Mouse (Mus musculus) megakaryocyte, embryonic 14.5 days (primary cell): ENCODE measurements around the gene Pmpca. TPM values are rescaled to one million over a fixed set of nuclear protein-coding genes. Genes with fewer than 3 reads are reported as not detected.

Experiments used
- H3K27me3 ChIP-seq: replicated peaks from 2 replicates; pipeline ENCODE3; 2012; ENCODE audit warnings: inconsistent platforms
- H3K36me3 ChIP-seq: replicated peaks from 2 replicates; pipeline ENCODE3; 2012; ENCODE audit warnings: low read length, inconsistent platforms, mixed read lengths
- H3K4me1 ChIP-seq: 2 replicates; pipeline ENCODE4 v1.6.1; 2012; ENCODE audit warnings: inconsistent platforms
- H3K4me3 ChIP-seq: replicated peaks from 2 replicates; pipeline ENCODE3; 2012; ENCODE audit warnings: moderate library complexity, mild to moderate bottlenecking, inconsistent platforms
- H3K9me3 ChIP-seq: 2 replicates; pipeline ENCODE4 v1.6.1; 2012; ENCODE audit warnings: inconsistent platforms
- FLI1 ChIP-seq: IDR thresholded peaks from 2 replicates; pipeline ENCODE4 v1.6.1; 2012; ENCODE audit warnings: low read length, inconsistent platforms, mixed read lengths
- GATA1 ChIP-seq: IDR thresholded peaks from 3 replicates; pipeline ENCODE4 v1.6.1; 2012; ENCODE audit warnings: mixed read lengths, low read length, inconsistent platforms, borderline replicate concordance
- polyA plus RNA-seq: library from polyadenylated mRNA; stranded (reverse); fragments of >175 nt; gene quantifications from 2 replicates; pipeline ENCODE4 v1.2.3, GENCODE M21; 2012; ENCODE audit warnings: low replicate concordance; ENCODE audit not compliant: insufficient read depth

Gene Pmpca
- polyA plus RNA-seq, 1 experiment, result 172 TPM

DNA sequence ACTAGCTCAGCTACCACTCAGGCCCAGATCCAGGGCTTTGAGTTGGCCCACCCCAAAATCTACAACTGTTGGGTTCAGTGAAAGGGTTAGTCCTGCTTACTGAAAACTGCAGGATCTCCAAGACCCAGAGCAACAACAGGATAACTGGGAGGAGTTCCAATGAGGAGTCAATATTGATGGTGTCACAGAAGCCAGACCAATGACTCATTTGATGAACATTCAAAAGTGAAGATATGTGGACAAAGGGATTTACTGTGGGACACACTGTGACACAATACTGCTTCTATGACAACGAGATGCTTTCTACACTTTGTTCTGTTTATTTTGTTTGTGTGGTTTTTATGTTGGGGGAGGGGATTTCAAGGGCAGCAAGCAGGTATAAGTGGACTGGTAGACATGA is 29.0 kb downstream of the Pmpca start:
- H3K36me3 ChIP-seq, result peaks cover 99% of the 10 kb centered on the region
- TF ChIP-seq FLI1 (no peak), GATA1 (no peak)

DNA sequence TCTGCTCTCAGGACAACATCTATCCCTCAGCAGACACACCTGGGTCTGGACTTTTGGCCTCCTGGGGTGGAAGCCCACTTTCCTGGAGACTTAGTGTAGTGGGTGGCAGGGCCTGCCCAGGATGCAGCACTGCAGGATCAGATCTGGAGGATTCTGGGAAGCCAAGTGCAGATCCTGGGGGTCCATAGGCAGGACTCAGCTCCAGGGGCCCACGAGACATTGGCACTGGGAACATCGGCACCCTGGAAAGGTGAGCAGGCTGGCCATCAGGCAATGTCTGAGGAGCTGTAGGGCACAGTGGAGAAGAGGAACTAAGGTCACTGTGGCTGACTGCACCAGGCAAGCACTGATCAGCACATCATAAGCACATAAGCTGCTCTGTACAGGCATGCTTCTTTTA is 32.8 kb downstream of the Pmpca start:
- H3K9me3 ChIP-seq, result no peaks in the 10 kb centered on the region
- no peak overlapping the region for H3K4me3 ChIP-seq
- TF ChIP-seq FLI1, result no peak
- TF ChIP-seq GATA1, result no peak
- peaks cover 100% of the 10 kb centered on the region for H3K36me3 ChIP-seq
- no peaks in the 10 kb centered on the region for H3K27me3 ChIP-seq
- peaks cover 2% of the 10 kb centered on the region; the same call in 1 of the 2 replicates for H3K4me1 ChIP-seq

More for the DNA sequence above, 29.0 kb downstream of the Pmpca start:
- Histone ChIP-seq H3K4me3 (no peak overlapping the region), H3K9me3 (no peaks in the 10 kb centered on the region), H3K27me3 (no peaks in the 10 kb centered on the region), H3K4me1 (peaks cover 4% of the 10 kb centered on the region; the same call in 1 of the 2 replicates)

DNA sequence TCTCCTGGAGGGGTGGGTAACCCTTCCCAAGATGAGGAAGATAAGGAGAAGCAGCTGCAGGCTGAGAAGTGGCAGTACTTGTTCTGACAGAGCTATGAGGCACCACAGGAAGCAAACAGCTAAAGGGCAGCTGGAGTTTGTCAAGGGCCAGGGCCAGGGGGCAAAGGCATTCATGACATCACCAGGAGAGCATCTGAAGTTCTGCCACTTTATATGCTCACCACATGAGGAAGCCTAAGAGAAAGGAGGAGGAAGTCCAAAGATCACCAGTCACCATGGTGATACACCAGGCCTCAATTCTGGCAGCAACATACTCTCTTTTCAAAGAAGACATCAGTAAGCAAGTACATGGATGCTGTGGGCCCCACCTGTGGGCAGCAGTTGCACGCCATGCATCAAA is 33.9 kb downstream of the Pmpca start:
- Histone ChIP-seq H3K9me3 (no peaks in the 10 kb centered on the region), H3K4me3 (no peak overlapping the region), H3K36me3 (peaks cover 99% of the 10 kb centered on the region), H3K27me3 (no peaks in the 10 kb centered on the region), H3K4me1 (peaks cover 2% of the 10 kb centered on the region; the same call in 1 of the 2 replicates)
- TF ChIP-seq GATA1 (no peak), FLI1 (no peak)

DNA sequence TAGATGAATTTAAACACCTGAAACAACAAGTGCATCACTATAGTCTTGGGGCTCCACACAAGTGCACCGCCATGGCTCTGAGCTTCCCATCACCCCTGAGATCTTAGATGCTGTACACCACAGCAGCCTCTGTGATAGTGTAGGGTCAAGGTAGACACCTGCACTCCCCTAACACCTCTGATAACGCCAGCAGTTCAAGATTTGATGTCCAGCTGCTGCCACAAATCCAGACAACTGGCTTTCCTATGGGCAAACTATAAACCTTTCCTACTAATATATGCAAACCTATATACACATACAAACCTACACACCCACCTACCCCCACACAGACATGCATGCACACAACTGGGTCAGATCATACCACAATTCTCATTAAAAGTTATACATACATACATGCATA is 35.4 kb downstream of the Pmpca start:
- TF ChIP-seq GATA1, result no peak
- no peak for TF ChIP-seq FLI1
- no peaks in the 10 kb centered on the region for H3K9me3 ChIP-seq
- peaks cover 9% of the 10 kb centered on the region for H3K4me1 ChIP-seq
- no peak overlapping the region for H3K4me3 ChIP-seq
- H3K27me3 ChIP-seq, result no peaks in the 10 kb centered on the region
- H3K36me3 ChIP-seq, result peaks cover 99% of the 10 kb centered on the region

DNA sequence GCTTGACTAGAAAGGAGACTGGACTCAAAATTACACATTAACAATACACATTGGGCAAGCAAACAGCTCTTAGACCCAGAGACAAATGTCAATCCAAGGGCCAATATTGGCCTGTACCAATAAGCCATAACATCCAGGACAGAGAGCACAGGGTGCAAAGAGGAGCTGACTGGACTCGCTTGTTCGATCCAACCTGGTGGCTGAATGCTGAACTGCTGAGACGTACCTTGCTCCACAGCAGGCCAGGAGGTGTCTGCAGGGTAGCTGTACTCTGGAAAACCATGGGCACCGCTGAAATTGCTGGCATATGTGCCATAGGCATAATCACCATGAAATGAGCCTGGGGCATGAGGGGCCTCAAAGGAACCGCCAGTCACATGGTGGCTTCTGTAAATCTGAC is 40.7 kb downstream of the Pmpca start:
- TF ChIP-seq FLI1 (no peak), GATA1 (no peak)
- H3K4me1 ChIP-seq, result peaks cover 20% of the 10 kb centered on the region
- no peaks in the 10 kb centered on the region for H3K9me3 ChIP-seq
- peaks cover 98% of the 10 kb centered on the region for H3K36me3 ChIP-seq
- no peak overlapping the region for H3K4me3 ChIP-seq
- H3K27me3 ChIP-seq, result no peaks in the 10 kb centered on the region

DNA sequence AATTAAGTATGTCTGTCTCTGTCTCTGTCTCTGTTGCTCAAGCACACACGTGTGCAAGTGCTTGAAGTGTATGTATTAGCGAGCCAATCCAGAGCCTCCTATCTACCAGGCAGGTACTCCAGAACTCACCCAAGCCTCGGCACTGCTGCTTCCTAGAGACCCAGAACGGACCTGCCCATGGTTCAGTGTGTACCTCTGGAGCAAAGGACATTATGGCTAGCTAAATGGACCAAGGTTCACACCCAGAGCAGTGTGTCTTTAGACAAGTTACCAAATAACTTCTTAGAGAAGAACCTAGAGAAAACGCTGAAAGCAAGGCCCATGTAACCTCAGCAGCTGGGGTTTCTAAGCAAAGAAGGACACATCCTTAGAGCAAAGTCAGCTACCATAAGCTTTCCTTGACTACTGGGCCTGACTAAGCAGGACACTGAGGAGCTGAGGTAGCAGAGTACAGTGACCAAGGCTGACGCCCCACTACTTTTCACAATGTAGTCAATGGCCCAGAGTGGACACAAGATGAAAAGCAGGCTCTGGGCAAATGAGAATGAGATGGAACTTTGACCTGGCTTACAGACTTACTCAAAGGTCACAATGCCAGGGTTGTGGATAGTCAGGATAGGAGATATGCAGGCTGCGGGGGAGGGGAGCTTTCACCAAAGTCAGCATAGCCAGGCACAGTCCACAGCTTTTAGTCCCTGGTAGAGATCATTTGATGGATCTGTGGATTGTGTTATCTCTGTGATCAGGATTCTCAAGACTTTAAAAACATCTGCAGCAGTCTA is 45.8 kb downstream of the Pmpca start:
- H3K4me3 ChIP-seq, result no peak overlapping the region
- peaks cover 44% of the 10 kb centered on the region for H3K4me1 ChIP-seq
- peaks cover 96% of the 10 kb centered on the region for H3K36me3 ChIP-seq
- TF ChIP-seq GATA1, result no peak
- no peak for TF ChIP-seq FLI1
- H3K9me3 ChIP-seq, result no peaks in the 10 kb centered on the region
- no peaks in the 10 kb centered on the region for H3K27me3 ChIP-seq

DNA sequence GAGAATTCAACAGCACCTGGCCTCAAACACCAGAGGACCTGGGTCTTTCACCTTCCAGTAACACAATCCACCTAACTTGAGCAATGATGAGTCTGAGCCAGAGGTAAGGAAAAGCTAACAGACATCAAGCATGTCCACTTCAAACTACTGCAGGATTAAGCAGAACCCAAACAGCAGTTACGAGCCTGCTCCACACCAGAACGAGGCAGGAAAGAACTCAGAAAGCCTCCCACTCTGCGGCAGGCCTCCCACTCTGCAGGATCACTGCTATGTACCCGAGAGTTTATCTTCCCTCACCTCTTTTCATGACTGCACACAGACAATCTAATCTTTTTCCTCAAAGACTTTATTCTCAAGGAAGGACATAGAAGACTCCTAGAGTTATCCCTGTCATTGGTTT is 48.1 kb downstream of the Pmpca start:
- TF ChIP-seq FLI1 (no peak), GATA1 (no peak)
- Histone ChIP-seq H3K36me3 (peaks cover 96% of the 10 kb centered on the region), H3K4me1 (peaks cover 48% of the 10 kb centered on the region), H3K27me3 (no peaks in the 10 kb centered on the region), H3K9me3 (no peaks in the 10 kb centered on the region), H3K4me3 (no peak overlapping the region)

DNA sequence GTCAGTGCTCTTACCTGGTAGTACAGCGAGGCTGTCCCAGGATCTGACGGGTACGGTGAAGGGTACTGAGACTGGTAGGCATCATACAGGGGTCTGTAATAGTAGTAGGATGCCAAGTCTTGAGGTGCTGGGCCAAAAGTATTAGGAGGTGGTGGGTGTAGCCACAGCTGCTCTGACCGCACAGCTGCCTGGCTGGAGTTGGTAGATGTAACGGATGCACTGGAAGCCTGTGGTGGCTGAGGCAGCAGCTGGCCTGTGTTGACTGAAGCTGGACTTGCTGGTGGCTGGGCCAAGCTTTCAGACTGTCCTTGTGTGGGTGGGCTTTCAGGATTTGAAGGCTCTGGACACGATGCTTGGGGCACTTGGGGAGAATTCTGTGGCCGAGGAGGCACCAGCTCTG is 49.2 kb downstream of the Pmpca start:
- H3K36me3 ChIP-seq, result peaks cover 92% of the 10 kb centered on the region

DNA sequence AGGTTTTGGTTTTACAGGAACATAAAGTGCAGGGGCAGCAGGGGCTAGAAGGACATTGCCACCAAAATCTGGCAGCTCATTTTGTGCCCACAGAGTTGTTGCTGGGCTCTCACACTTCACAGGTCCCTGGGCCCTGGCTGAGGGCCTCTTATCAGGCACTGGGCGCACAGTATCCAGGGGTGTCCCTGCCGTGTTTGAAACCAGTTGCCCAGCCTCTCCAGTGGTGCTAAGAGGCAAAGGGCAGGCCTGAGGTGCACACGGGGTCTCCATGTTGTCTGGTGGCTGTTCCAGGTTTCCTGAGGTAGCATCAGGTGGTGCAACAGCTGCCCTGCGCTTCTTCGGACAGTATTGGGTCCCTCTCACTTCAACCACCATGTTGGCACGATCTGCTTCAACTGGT is 50.5 kb downstream of the Pmpca start:
- TF ChIP-seq GATA1, result no peak
- no peak for TF ChIP-seq FLI1
- Histone ChIP-seq H3K36me3 (peaks cover 79% of the 10 kb centered on the region), H3K4me3 (no peak overlapping the region), H3K27me3 (no peaks in the 10 kb centered on the region), H3K4me1 (peaks cover 66% of the 10 kb centered on the region), H3K9me3 (no peaks in the 10 kb centered on the region)

More for the DNA sequence above, 49.2 kb downstream of the Pmpca start:
- peaks cover 54% of the 10 kb centered on the region for H3K4me1 ChIP-seq
- no peaks in the 10 kb centered on the region for H3K27me3 ChIP-seq
- H3K9me3 ChIP-seq, result no peaks in the 10 kb centered on the region
- TF ChIP-seq GATA1, result no peak
- no peak for TF ChIP-seq FLI1
- H3K4me3 ChIP-seq, result no peak overlapping the region

DNA sequence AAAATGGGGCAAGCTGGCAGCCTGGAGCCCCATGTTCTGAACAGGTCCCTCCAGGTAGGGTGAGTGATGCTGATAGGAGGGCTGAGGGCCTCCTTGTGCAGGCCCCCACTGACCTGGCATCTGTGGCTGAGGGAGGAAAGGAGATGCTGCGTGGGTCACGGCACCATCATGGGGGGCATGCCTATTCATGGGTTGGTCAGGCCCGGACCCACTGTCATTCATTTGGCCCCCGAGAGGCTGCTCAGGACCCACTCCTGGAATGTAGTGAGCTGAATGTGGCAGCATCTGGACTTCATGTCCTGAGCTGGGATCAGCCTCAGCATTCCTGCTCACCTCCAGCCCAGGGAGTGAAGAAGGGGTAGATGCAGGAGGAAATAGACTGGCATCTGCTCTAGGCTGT is 52.1 kb downstream of the Pmpca start:
- Histone ChIP-seq H3K4me1 (peaks cover 54% of the 10 kb centered on the region), H3K27me3 (no peaks in the 10 kb centered on the region), H3K36me3 (peaks cover 64% of the 10 kb centered on the region), H3K4me3 (no peak overlapping the region), H3K9me3 (no peaks in the 10 kb centered on the region)
- TF ChIP-seq GATA1, result no peak
- no peak for TF ChIP-seq FLI1
